Mouse (Mus musculus) megakaryocyte, embryonic 14.5 days (primary cell): ENCODE measurements at regions not wholly inside any gene's neighbourhood (a gene's known extent, or its start where the extent isn't known, plus 50 kb on each side); places are given as distances from the start of the nearest gene placed in this dataset.

Source experiments
- FLI1 ChIP-seq: IDR thresholded peaks from 2 replicates; pipeline ENCODE4 v1.6.1; 2012; ENCODE audit warnings: low read length, inconsistent platforms, mixed read lengths
- GATA1 ChIP-seq: IDR thresholded peaks from 3 replicates; pipeline ENCODE4 v1.6.1; 2012; ENCODE audit warnings: mixed read lengths, low read length, inconsistent platforms, borderline replicate concordance

DNA sequence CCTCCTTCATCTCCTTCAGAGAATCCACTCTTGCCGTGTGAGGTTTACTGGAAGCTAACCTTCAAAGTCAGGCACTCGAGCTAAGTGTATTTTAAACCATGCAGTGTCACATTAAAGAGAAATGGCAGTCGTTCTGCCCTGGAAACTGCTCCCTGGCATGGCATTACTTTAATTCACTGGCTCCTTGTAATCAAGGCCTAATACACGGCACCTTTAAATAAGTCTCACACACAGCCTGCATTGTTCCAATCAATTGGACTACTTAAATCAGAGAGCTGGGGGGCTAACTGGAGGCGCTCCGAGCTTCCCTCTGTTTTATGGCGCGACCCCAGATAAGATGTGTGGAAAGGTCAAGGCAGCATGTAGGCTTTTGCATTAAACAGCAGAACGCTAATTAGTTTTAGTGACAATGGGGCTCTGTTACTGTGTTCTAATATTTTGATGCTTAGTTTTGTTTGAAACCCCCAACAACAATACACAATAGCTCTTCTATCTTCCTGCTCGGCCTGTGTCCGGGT is 180.1 kb downstream of the Gm12689 start:
- TF ChIP-seq GATA1: no peak
- no peak for TF ChIP-seq FLI1
